Mouse (Mus musculus): ENCODE results near the gene Slc34a1. TPM values are rescaled to one million over a fixed set of nuclear protein-coding genes. Genes with fewer than 3 reads are reported as not detected.
A peak's percentile ranks its signal among the peaks of the same experiment; 100 is the strongest.

Slc34a1 gene
- 0.22 TPM in 2 replicates for polyA plus RNA-seq (2016; fragmentation: Nextera tagmentation; extraction: Ambion mirVana)

DNA sequence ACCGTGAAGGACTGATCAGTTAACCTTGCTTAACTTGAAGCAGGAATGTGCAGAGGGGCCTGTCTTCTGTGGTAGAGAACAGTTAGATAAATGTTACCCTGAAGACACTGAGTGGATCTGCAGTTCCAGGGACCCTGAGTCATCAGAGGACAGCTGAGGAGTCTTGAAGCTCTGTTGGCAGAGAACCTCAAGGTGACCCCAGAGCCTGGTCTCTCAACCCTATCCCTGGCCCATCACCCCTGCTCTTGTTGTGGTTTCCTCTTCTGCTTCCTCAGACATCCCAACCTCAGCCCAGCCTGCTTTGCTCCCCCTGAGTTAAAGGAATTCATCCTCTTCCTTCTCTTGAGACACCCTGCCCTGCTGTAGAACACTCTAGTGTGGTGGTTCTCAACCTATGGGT is at the start of gene Slc34a1:
Slc34a1 (plus strand) TSS at position 100 of the 400 bp plus-strand sequence.
- ATAC-seq (ENCODE audit: low FRiP score, low read depth), result no peak
- Histone ChIP-seq H3K27me3 (replicated peaks) (0 out of 2 replicates have a peak, but pooled peaks cover 8% of the 10 kb centered on the region), H3K4me3 (no peak within 1 kb of the TSS), H3K36me3 (no peaks in the 10 kb centered on the region), H3K4me1 (no peaks in the 10 kb centered on the region), H3K4me2 (replicated peaks) (no peak within 1 kb of the TSS), H3K9me3 (no peaks in the 10 kb centered on the region), H3K9ac (no peak within 1 kb of the TSS), H3K27ac (no peak within 1 kb of the TSS)
- 83% methylated on average over 1 of the region's 1 CpGs for WGBS

DNA sequence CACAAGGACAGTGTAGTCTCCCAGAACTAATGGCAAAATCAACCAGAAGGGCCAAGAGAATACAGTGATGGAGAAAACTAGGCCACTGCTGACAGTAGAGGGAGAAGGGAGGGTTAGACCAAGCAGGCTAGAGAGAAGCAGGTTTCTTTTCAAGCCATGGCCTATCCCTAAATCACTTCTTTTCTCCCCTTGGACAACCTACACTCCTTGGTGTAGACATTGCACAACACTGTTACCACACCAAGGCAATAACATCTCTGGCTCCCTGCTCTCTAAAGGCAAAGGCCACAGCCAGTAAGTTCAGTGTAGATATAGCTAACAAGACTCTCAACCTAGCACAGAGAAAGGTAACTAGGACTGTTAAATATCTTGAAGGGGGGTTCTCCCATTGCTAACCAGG is 36.8 kb upstream of the Slc34a1 start:
- Histone ChIP-seq H3K27ac (no peak overlapping the region), H3K4me2 (replicated peaks) (peak overlapping the region; percentile 91), H3K4me1 (peaks cover 15% of the 10 kb centered on the region), H3K9me3 (no peaks in the 10 kb centered on the region), H3K9ac (no peak overlapping the region), H3K4me3 (peak overlapping the region; percentile 98; the same call in 1 of the 2 replicates), H3K27me3 (replicated peaks) (no peaks in the 10 kb centered on the region), H3K36me3 (peaks cover 46% of the 10 kb centered on the region)
- ATAC-seq (ENCODE audit: low FRiP score, low read depth), result no peak

- WGBS, result 2% methylated on average over 32 of the region's 32 CpGs
- peak overlapping the region; percentile 98 for H3K4me3 ChIP-seq
These were observed 36.0 kb upstream of the Slc34a1 start for GRCm38 (mm10) chr13:55361974-55362452.

GRCm38 (mm10) chr13:55362453-55363060 is 35.4 kb upstream of the Slc34a1 start, which contains the start of gene Lman2:
Gene Lman2 (minus strand): TSS chr13:55362783.
- Histone ChIP-seq H3K9ac (peak within 1 kb of the TSS; percentile 83), H3K4me2 (replicated peaks) (peak within 1 kb of the TSS; percentile 91), H3K4me1 (peaks cover 15% of the 10 kb centered on the region), H3K27ac (peak within 1 kb of the TSS; percentile 80), H3K4me3 (peak within 1 kb of the TSS; percentile 98), H3K9me3 (no peaks in the 10 kb centered on the region), H3K27me3 (replicated peaks) (no peaks in the 10 kb centered on the region), H3K36me3 (peaks cover 33% of the 10 kb centered on the region)
- ATAC-seq (ENCODE audit: low FRiP score, low read depth), result peak; percentile 98
- under 1% methylated on average over 35 of the region's 35 CpGs for WGBS

More at GRCm38 (mm10) chr13:55361974-55362452, 36.0 kb upstream of the Slc34a1 start:
- Histone ChIP-seq H3K4me2 (replicated peaks) (peak overlapping the region; percentile 91), H3K9ac (peak overlapping the region; percentile 83), H3K27me3 (replicated peaks) (no peaks in the 10 kb centered on the region), H3K27ac (peak overlapping the region; percentile 80), H3K36me3 (peaks cover 37% of the 10 kb centered on the region), H3K9me3 (no peaks in the 10 kb centered on the region), H3K4me1 (peaks cover 15% of the 10 kb centered on the region)
- ATAC-seq (ENCODE audit: low FRiP score, low read depth), result peak; percentile 51

DNA sequence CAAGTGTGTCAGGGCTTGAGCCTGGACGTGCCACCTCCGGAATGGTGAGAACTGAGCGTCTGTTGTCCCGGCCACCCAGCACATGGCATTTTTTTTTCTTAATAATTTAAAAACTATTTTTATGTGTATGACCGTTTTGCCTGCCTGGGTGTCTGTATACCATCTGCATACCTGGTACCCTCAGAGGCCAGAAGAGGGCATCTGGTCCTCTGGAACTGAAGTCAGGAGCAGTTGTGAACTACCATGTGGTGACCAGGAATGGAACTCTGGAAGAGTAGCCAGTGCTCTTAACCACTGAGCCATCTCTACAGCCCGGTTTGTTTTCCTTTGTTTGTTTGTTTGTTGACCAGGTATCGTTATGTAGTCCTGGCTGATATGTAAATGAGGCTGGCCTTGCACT is 29.6 kb upstream of the Slc34a1 start:
- Histone ChIP-seq H3K9me3 (no peaks in the 10 kb centered on the region), H3K27ac (no peak overlapping the region), H3K27me3 (replicated peaks) (peaks cover 11% of the 10 kb centered on the region; the same call in 1 of the 2 replicates), H3K9ac (no peak overlapping the region), H3K4me1 (no peaks in the 10 kb centered on the region), H3K4me3 (no peak overlapping the region), H3K36me3 (no peaks in the 10 kb centered on the region), H3K4me2 (replicated peaks) (no peak overlapping the region)
- ATAC-seq (ENCODE audit: low FRiP score, low read depth), result no peak
- 81% methylated on average over 7 of the region's 7 CpGs for WGBS

DNA sequence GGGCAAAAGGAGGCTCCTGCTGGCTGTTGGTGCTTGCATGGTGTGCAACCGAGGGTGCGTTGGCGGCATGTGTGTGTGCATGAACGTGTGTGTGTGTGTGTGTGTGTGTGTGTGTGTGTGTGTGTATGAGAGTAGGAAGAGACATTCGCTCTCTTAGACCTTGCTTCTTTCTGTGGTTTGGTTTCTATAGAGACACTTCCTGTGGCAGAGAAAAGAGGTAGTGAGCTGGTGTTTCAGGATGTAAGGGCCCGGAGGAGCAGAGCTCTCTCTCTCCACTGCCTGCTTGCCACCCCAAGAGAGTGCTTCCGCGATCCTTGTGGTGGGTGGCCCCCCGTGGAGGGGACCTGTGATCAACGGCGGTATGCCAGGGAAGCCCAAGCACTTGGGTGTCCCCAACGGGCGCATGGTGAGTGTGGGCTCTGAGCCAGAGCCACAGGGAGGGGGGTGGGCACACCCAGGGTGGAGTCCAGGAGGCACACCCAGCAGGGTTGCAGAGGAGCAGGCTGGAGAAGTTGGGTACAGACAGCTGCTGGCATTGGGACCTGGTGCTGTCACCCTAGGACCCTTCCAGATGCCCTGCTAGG is 28.4 kb upstream of the Slc34a1 start, which contains the start of gene Rgs14:
Rgs14 (plus strand) TSS at position 202 of the 584 bp plus-strand sequence.
- no peak within 1 kb of the TSS for H3K4me3 ChIP-seq
- no peak within 1 kb of the TSS for H3K4me2 ChIP-seq (replicated peaks)
- H3K9ac ChIP-seq, result no peak within 1 kb of the TSS
- no peaks in the 10 kb centered on the region for H3K9me3 ChIP-seq
- peaks cover 16% of the 10 kb centered on the region; the same call in 1 of the 2 replicates for H3K27me3 ChIP-seq (replicated peaks)
- no peaks in the 10 kb centered on the region for H3K36me3 ChIP-seq
- no peak for ATAC-seq (ENCODE audit: low FRiP score, low read depth)
- no peak within 1 kb of the TSS for H3K27ac ChIP-seq
- 70% methylated on average over 13 of the region's 13 CpGs for WGBS
- H3K4me1 ChIP-seq, result no peaks in the 10 kb centered on the region

- H3K9me3 ChIP-seq, result no peaks in the 10 kb centered on the region
- H3K36me3 ChIP-seq, result no peaks in the 10 kb centered on the region
- peaks cover 16% of the 10 kb centered on the region; the same call in 1 of the 2 replicates for H3K27me3 ChIP-seq (replicated peaks)
- no peak for ATAC-seq (ENCODE audit: low FRiP score, low read depth)
- H3K4me3 ChIP-seq, result no peak overlapping the region
- no peaks in the 10 kb centered on the region for H3K4me1 ChIP-seq
- H3K4me2 ChIP-seq (replicated peaks), result no peak overlapping the region
- H3K27ac ChIP-seq, result no peak overlapping the region
- no peak overlapping the region for H3K9ac ChIP-seq
- WGBS, result 61% methylated on average over 3 of the region's 3 CpGs
These were observed 27.8 kb upstream of the Slc34a1 start for GRCm38 (mm10) chr13:55370234-55370633.

DNA sequence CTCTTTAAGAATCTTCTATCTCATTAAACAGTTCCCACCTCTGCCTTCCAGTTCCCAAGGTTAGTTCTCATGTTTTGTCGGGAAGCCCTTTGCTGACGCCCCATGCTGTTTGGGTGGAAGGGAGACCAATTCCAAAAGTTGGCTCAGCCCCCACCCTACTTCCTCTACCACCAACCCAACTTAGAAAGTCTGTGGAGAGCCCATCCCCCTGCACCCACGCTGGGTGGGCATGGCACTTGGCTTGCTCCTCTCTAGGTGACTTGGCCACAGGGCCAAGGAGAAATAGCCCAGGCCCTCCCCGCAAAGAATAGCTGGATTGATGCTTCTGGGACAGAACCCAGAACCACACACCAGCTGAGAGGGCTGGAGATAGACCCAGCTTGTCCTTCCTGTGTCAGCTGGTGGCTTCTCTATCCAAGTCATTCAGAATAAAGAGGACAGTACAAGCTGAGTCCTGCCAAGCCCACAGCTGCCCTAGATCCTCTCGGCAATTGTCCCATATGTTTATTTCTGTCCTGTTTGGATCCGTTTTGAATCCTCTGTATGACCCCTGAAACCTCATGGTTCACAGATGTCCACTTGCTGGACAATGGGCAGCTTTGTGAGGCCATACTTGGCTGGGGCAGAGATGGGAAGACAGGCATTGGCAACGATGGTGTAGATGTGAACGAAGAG is 26.8 kb upstream of the Slc34a1 start:
- H3K4me2 ChIP-seq (replicated peaks), result no peak overlapping the region
- H3K27ac ChIP-seq, result no peak overlapping the region
- peaks cover 19% of the 10 kb centered on the region; the same call in 1 of the 2 replicates for H3K27me3 ChIP-seq (replicated peaks)
- no peak overlapping the region for H3K9ac ChIP-seq
- no peaks in the 10 kb centered on the region for H3K4me1 ChIP-seq
- no peak overlapping the region for H3K4me3 ChIP-seq
- H3K9me3 ChIP-seq, result no peaks in the 10 kb centered on the region
- 70% methylated on average over 8 of the region's 8 CpGs for WGBS
- no peak for ATAC-seq (ENCODE audit: low FRiP score, low read depth)
- H3K36me3 ChIP-seq, result no peaks in the 10 kb centered on the region

GRCm38 (mm10) chr13:55371740-55372139 is 26.2 kb upstream of the Slc34a1 start:
- Histone ChIP-seq H3K9me3 (no peaks in the 10 kb centered on the region), H3K4me1 (no peaks in the 10 kb centered on the region), H3K27me3 (replicated peaks) (peaks cover 19% of the 10 kb centered on the region; the same call in 1 of the 2 replicates), H3K9ac (no peak overlapping the region), H3K4me3 (no peak overlapping the region), H3K4me2 (replicated peaks) (no peak overlapping the region), H3K36me3 (no peaks in the 10 kb centered on the region), H3K27ac (no peak overlapping the region)
- WGBS, result 59% methylated on average over 5 of the region's 5 CpGs
- no peak for ATAC-seq (ENCODE audit: low FRiP score, low read depth)

DNA sequence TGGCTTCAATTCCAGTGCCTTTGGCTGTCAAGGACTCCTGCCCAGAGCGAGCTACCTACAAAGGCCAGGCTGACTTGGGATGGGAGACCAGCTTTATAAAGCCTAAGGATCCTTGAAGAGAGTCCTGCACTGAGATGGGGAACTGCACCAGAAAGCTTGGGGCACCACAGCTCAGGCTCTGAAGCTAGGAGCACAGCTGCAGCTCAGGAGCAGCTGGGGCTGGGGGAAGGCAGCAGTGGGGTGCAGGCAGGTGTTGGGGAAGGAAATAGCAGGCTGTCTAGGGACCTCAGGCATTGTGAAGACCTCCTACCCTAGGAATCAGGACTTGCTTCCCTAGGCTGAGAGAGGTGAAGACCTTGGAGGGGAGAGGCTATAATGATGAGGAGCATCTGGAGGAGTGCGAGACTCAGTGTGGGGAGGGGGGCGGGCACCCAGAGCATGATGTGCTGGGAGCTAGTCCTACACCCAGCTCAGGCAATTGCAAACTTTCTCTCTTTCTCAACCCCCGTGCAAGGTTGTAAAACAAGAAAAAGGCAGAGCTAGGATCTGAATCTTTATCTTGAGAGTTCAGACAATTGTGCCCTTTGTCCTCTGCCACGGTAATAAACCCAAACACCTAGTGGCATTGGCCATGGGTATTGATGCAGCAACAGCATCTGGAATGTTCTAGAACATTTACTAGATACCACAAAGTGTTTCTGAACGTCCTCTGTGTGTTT is 23.6 kb upstream of the Slc34a1 start:
- Histone ChIP-seq H3K36me3 (no peaks in the 10 kb centered on the region), H3K4me3 (no peak overlapping the region), H3K27me3 (replicated peaks) (peaks cover 41% of the 10 kb centered on the region), H3K4me1 (no peaks in the 10 kb centered on the region), H3K9ac (no peak overlapping the region), H3K4me2 (replicated peaks) (no peak overlapping the region), H3K9me3 (no peaks in the 10 kb centered on the region), H3K27ac (no peak overlapping the region)
- 57% methylated on average over 6 of the region's 6 CpGs for WGBS
- no peak for ATAC-seq (ENCODE audit: low FRiP score, low read depth)

DNA sequence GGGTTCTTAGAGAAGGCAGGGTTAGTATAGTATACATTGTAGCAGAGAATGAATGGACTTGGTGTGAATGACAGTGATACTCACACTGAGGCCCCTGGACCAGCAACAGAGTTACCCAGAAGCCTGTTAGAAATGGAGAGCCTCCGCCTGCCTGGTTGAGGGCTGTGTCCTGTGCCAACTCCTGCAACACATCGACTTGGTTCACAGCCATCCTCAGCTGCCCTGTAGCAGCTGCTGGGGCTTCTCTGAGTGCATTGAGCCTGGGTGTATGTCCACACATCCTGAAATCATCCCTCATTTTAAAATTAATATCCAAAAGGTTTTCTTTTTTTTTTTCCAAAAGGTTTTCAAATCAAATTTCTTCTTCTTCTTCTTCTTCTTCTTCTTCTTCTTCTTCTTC is 22.1 kb upstream of the Slc34a1 start:
- WGBS, result 70% methylated on average over 2 of the region's 2 CpGs

More for the DNA sequence above, 22.1 kb upstream of the Slc34a1 start:
- no peak for ATAC-seq (ENCODE audit: low FRiP score, low read depth)
- Histone ChIP-seq H3K27ac (no peak overlapping the region), H3K36me3 (no peaks in the 10 kb centered on the region), H3K4me1 (no peaks in the 10 kb centered on the region), H3K9ac (no peak overlapping the region), H3K9me3 (no peaks in the 10 kb centered on the region), H3K27me3 (replicated peaks) (peaks cover 55% of the 10 kb centered on the region), H3K4me2 (replicated peaks) (no peak overlapping the region), H3K4me3 (no peak overlapping the region)
